Mouse (Mus musculus): ENCODE measurements at regions not wholly inside any gene's neighbourhood (a gene's known extent, or its start where the extent isn't known, plus 50 kb on each side); places are given as distances from the start of the nearest gene placed in this dataset.

- DNase-seq (ENCODE audit: extremely low read depth): no peak
- H3K4me3 ChIP-seq (replicated peaks in 1 of 3; ENCODE audit: low read depth in 2 of 3, low read length in 2 of 3, poor library complexity in 1 of 3): no peak overlapping the region
- H3K27ac ChIP-seq (ENCODE audit: insufficient read depth, low read depth): no peak overlapping the region
- H3K9me3 ChIP-seq (replicated peaks; ENCODE audit: low read length): peaks cover 49% of the 10 kb centered on the region
- H3K36me3 ChIP-seq (replicated peaks in 1 of 2; ENCODE audit: control insufficient read depth in 1 of 2, insufficient read depth in 1 of 2, low read length in 1 of 2): no peaks in the 10 kb centered on the region
- TF ChIP-seq MAFK (IDR thresholded peaks at IDR 0.05; ENCODE audit: insufficient replicate concordance, low read length): no peak
- no peak for TF ChIP-seq ZC3H11A (IDR thresholded peaks at IDR 0.05; ENCODE audit: low read depth, low read length)
- TF ChIP-seq MYC (IDR thresholded peaks at IDR 0.05; ENCODE audit: low read depth, low read length): no peak
- TF ChIP-seq ETS1 (conservative IDR thresholded peaks at IDR 0.05; ENCODE audit: low read depth, low read length): no peak
- no peak for TF ChIP-seq POLR2AphosphoS2 (IDR thresholded peaks at IDR 0.05; ENCODE audit: low read depth, low read length)
- TF ChIP-seq MXI1 (IDR thresholded peaks at IDR 0.05; ENCODE audit: low read depth, low read length): no peak
- no peak for TF ChIP-seq MAZ (IDR thresholded peaks at IDR 0.05; ENCODE audit: low read depth, low read length)
- TF ChIP-seq ZMIZ1 (IDR thresholded peaks at IDR 0.05; ENCODE audit: low read depth, low read length): no peak
- no peak for TF ChIP-seq CHD2 (IDR thresholded peaks at IDR 0.05; ENCODE audit: low read length)
- no peak for TF ChIP-seq JUN (IDR thresholded peaks at IDR 0.05; ENCODE audit: insufficient read depth, low read depth, low read length)
- TF ChIP-seq SIN3A (IDR thresholded peaks at IDR 0.05; ENCODE audit: low read length): no peak
- H3K27me3 ChIP-seq (replicated peaks): no peaks in the 10 kb centered on the region
- H3K9ac ChIP-seq (ENCODE audit: insufficient read depth, low read depth): no peak overlapping the region
- no peaks in the 10 kb centered on the region for H3K4me1 ChIP-seq (ENCODE audit: control insufficient read depth in 1 of 2, insufficient read depth in 2 of 2)
- in situ Hi-C loops (cut with MboI; ENCODE audit: low pct_ligation_motif_present, low pct_unique_long_range_greater_than_20kb, low sequenced_read_pairs): no loop called here
- H3K79me2 ChIP-seq (replicated peaks; ENCODE audit: control insufficient read depth, extremely low read depth, insufficient read depth, poor library complexity, severe bottlenecking): no peaks in the 10 kb centered on the region
- no peak overlapping the region for H3K4me2 ChIP-seq (ENCODE audit: insufficient read depth, low read depth, poor library complexity, severe bottlenecking)
- dilution Hi-C loops (cut with MboI; ENCODE audit: extremely low pct_ligation_motif_present, extremely low pct_unique_long_range_greater_than_20kb, low sequenced_read_pairs): no loop called here
Observed at GRCm38 (mm10) chr4:91157047-91157446, 243.5 kb downstream of the Elavl2 start.

DNA sequence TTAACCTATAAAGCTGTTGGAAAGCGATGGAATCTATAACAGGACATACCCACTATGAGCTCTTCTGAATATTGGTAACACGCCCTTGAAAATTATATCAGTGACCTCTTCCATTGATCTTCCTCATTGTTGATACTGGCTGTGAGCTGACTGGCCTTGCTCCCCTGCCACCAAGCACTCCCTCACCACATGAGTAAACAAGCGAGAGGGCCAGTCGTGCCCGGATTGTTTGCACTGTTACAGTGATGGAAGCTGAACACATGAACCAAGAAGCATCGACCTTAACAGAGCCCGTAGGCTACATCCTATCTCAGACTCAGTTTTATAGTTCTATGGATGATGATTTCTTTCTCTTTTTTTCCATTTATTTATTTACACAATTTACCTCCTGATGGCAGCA lies 255.9 kb downstream of the Elavl2 start:
- Histone ChIP-seq H3K9me3 (replicated peaks; ENCODE audit: low read length) (peaks cover 62% of the 10 kb centered on the region), H3K27me3 (replicated peaks) (no peaks in the 10 kb centered on the region), H3K9ac (ENCODE audit: insufficient read depth, low read depth) (no peak overlapping the region), H3K79me2 (replicated peaks; ENCODE audit: control insufficient read depth, extremely low read depth, insufficient read depth, poor library complexity, severe bottlenecking) (no peaks in the 10 kb centered on the region), H3K27ac (ENCODE audit: insufficient read depth, low read depth) (no peak overlapping the region), H3K36me3 (replicated peaks in 1 of 2; ENCODE audit: control insufficient read depth in 1 of 2, insufficient read depth in 1 of 2, low read length in 1 of 2) (no peaks in the 10 kb centered on the region), H3K4me3 (replicated peaks in 1 of 3; ENCODE audit: low read depth in 2 of 3, low read length in 2 of 3, poor library complexity in 1 of 3) (no peak overlapping the region), H3K4me1 (ENCODE audit: control insufficient read depth in 1 of 2, insufficient read depth in 2 of 2) (no peaks in the 10 kb centered on the region), H3K4me2 (ENCODE audit: insufficient read depth, low read depth, poor library complexity, severe bottlenecking) (no peak overlapping the region)
- dilution Hi-C loops (cut with MboI; ENCODE audit: extremely low pct_ligation_motif_present, extremely low pct_unique_long_range_greater_than_20kb, low sequenced_read_pairs): no loop called here
- no peak for TF ChIP-seq CHD2 (IDR thresholded peaks at IDR 0.05; ENCODE audit: low read length)
- no peak for TF ChIP-seq MAFK (IDR thresholded peaks at IDR 0.05; ENCODE audit: insufficient replicate concordance, low read length)
- TF ChIP-seq PAX5 (IDR thresholded peaks at IDR 0.05; ENCODE audit: low read length): no peak
- TF ChIP-seq HCFC1 (IDR thresholded peaks at IDR 0.05; ENCODE audit: low read depth, low read length): no peak
- no peak for TF ChIP-seq USF2 (conservative IDR thresholded peaks at IDR 0.05; ENCODE audit: low read depth, low read length)
- TF ChIP-seq MXI1 (IDR thresholded peaks at IDR 0.05; ENCODE audit: low read depth, low read length): no peak
- no peak for TF ChIP-seq MAX (IDR thresholded peaks at IDR 0.05; ENCODE audit: low read length)
- no peak for TF ChIP-seq MAZ (IDR thresholded peaks at IDR 0.05; ENCODE audit: low read depth, low read length)
- TF ChIP-seq BHLHE40 (IDR thresholded peaks at IDR 0.05; ENCODE audit: low read depth, low read length): no peak
- no peak for TF ChIP-seq USF1 (IDR thresholded peaks at IDR 0.05; ENCODE audit: low read depth, low read length)
- TF ChIP-seq JUN (IDR thresholded peaks at IDR 0.05; ENCODE audit: insufficient read depth, low read depth, low read length): no peak
- TF ChIP-seq GABPA (IDR thresholded peaks at IDR 0.05; ENCODE audit: insufficient replicate concordance, low read depth, low read length): no peak
- no peak for TF ChIP-seq TCF12 (IDR thresholded peaks at IDR 0.05; ENCODE audit: low read depth, low read length)
- no peak for TF ChIP-seq E2F4 (IDR thresholded peaks at IDR 0.05; ENCODE audit: insufficient replicate concordance, low read depth, low read length)
- no peak for TF ChIP-seq NRF1 (IDR thresholded peaks at IDR 0.05; ENCODE audit: low read depth, low read length)
- TF ChIP-seq UBTF (IDR thresholded peaks at IDR 0.05; ENCODE audit: low read depth, low read length): no peak
- TF ChIP-seq ELF1 (IDR thresholded peaks at IDR 0.05; ENCODE audit: low read depth, low read length): no peak
- in situ Hi-C loops (cut with MboI; ENCODE audit: low pct_ligation_motif_present, low pct_unique_long_range_greater_than_20kb, low sequenced_read_pairs): no loop called here
- DNase-seq (ENCODE audit: extremely low read depth): no peak

Data from CH12.LX (cell line).